Mouse (Mus musculus) embryonic facial prominence, embryonic 10.5 days (tissue): ENCODE results near the gene Lrp1. TPM values are rescaled to one million over a fixed set of nuclear protein-coding genes. Genes with fewer than 3 reads are reported as not detected.

Experiments
- polyA plus RNA-seq: library from polyadenylated mRNA; unstranded; fragments of >200 nt; fragmentation: Nextera tagmentation; extraction: Ambion mirVana; gene quantifications from 2 replicates; pipeline ENCODE4 v1.2.1, GENCODE M21; 2016

The Lrp1 gene
- polyA plus RNA-seq, 1 experiment from 2014 or later = 70.6 TPM

Other genes with a start within 250 kb of the Lrp1 start
- 33.9 and 41.9 TPM in 2 replicates for gene R3hdm2, start 240.8 kb downstream of the Lrp1 start, polyA plus RNA-seq
- gene Stac3, start 119.5 kb downstream of the Lrp1 start, polyA plus RNA-seq = 0.57 and 0.58 TPM in 2 replicates
- gene Ndufa4l2, start 106.2 kb downstream of the Lrp1 start, polyA plus RNA-seq = 2.2 and 4.5 TPM in 2 replicates
- gene Shmt2, start 98.7 kb downstream of the Lrp1 start, polyA plus RNA-seq = 110 and 129 TPM in 2 replicates
- 5.2 and 9.7 TPM in 2 replicates for gene Nxph4, start 86.6 kb downstream of the Lrp1 start, polyA plus RNA-seq
- gene Stat6, start 21.8 kb upstream of the Lrp1 start, polyA plus RNA-seq = 10.4 and 11.5 TPM in 2 replicates
- gene Nemp1, start 45.8 kb upstream of the Lrp1 start, polyA plus RNA-seq = 10.0 and 10.7 TPM in 2 replicates
- 11.6 and 12.1 TPM in 2 replicates for gene Nab2, start 47.4 kb upstream of the Lrp1 start, polyA plus RNA-seq
- 0.54 and 0.71 TPM in 2 replicates for gene Myo1a, start 84.0 kb upstream of the Lrp1 start, polyA plus RNA-seq
- gene Tac2, start 103.3 kb upstream of the Lrp1 start, polyA plus RNA-seq = 1.5 and 2.0 TPM in 2 replicates
- gene Zbtb39, start 118.4 kb upstream of the Lrp1 start, polyA plus RNA-seq = 5.3 and 5.4 TPM in 2 replicates
- gene Gpr182, start 130.6 kb upstream of the Lrp1 start, polyA plus RNA-seq = 0.46 and 0.53 TPM in 2 replicates
- 0.07 and 0.08 TPM in 2 replicates for gene Rdh1, start 138.6 kb upstream of the Lrp1 start, polyA plus RNA-seq
- gene Rdh16f1, start 138.6 kb upstream of the Lrp1 start, polyA plus RNA-seq = 0.15 and 0.17 TPM in 2 replicates
- gene Rdh9, start 155.2 kb upstream of the Lrp1 start, polyA plus RNA-seq = not detected in 2 replicates
- not detected in 2 replicates for gene Rdh16, start 180.0 kb upstream of the Lrp1 start, polyA plus RNA-seq
- gene Rdh19, start 228.8 kb upstream of the Lrp1 start, polyA plus RNA-seq = not detected in 2 replicates
- not detected in 2 replicates for gene Rdh16f2, start 245.3 kb upstream of the Lrp1 start, polyA plus RNA-seq